Mouse (Mus musculus) heart, embryonic 15.5 days (tissue): Measurements from ENCODE around the gene Tmem191c. TPM values are rescaled to one million over a fixed set of nuclear protein-coding genes. Genes with fewer than 3 reads are reported as not detected.
A peak's percentile ranks its signal among the peaks of the same experiment; 100 is the strongest.

Experiments
- ATAC-seq: fragments of 200-750 bp; cut with Nextera tagmentation; replicated peaks from 2 replicates; pipeline ENCODE4 v1.8.0; 2017; ENCODE audit warnings: low read depth, moderate TSS enrichment; ENCODE audit not compliant: insufficient number of reproducible peaks, insufficient read depth, low FRiP score
- H3K27ac ChIP-seq: fragments of 300-500 bp; sonication (generic); 2 replicates; pipeline ENCODE4 v1.5.1; 2015; ENCODE audit warnings: mild to moderate bottlenecking, inconsistent platforms
- H3K27me3 ChIP-seq: fragments of 300-500 bp; sonication (generic); 2 replicates; pipeline ENCODE4 v1.6.1; 2015; ENCODE audit warnings: inconsistent platforms
- H3K36me3 ChIP-seq: fragments of 300-500 bp; sonication (generic); 2 replicates; pipeline ENCODE4 v1.6.1; 2015; ENCODE audit warnings: mild to moderate bottlenecking, inconsistent platforms
- H3K4me1 ChIP-seq: fragments of 300-500 bp; sonication (generic); replicated peaks from 2 replicates; pipeline ENCODE4 v1.6.1; 2015; ENCODE audit warnings: inconsistent platforms
- H3K4me2 ChIP-seq: fragments of 300-500 bp; sonication (generic); 2 replicates; pipeline ENCODE4 v1.6.1; 2015; ENCODE audit warnings: inconsistent platforms, mild to moderate bottlenecking, moderate library complexity
- H3K4me3 ChIP-seq: fragments of 300-500 bp; sonication (generic); 2 replicates; pipeline ENCODE4 v1.5.1; 2015; ENCODE audit warnings: mild to moderate bottlenecking, inconsistent platforms
- H3K9ac ChIP-seq: fragments of 300-500 bp; sonication (generic); 2 replicates; pipeline ENCODE4 v1.6.1; 2015; ENCODE audit warnings: mild to moderate bottlenecking, inconsistent platforms
- H3K9me3 ChIP-seq: fragments of 300-500 bp; sonication (generic); replicated peaks from 2 replicates; pipeline ENCODE4 v1.6.1; 2016; ENCODE audit warnings: inconsistent platforms
- WGBS: fragments of 180-500 bp; shearing (Covaris S2); methylation state at CpG from one replicate; pipeline ENCODE4 v1.1.7; 2015; ENCODE audit warnings: mixed read lengths; 5-methylcytosine and 5-hydroxymethylcytosine counted together
- polyA plus RNA-seq: library from polyadenylated mRNA; unstranded; fragments of >200 nt; fragmentation: Nextera tagmentation; extraction: Ambion mirVana; gene quantifications from 2 replicates; pipeline ENCODE4 v1.2.1, GENCODE M21; 2015

Tmem191c gene
- polyA plus RNA-seq, 1 experiment from 2014 or later: 9.2 TPM

GRCm38 (mm10) chr16:17244996-17245395, 30.9 kb upstream of the Tmem191c start:
- no peak for ATAC-seq
- H3K27me3 ChIP-seq: no peaks in the 10 kb centered on the region
- no peak overlapping the region for H3K4me2 ChIP-seq
- H3K27ac ChIP-seq: no peak overlapping the region
- H3K4me3 ChIP-seq: no peak overlapping the region
- no peaks in the 10 kb centered on the region for H3K36me3 ChIP-seq
- no peaks in the 10 kb centered on the region for H3K9me3 ChIP-seq
- WGBS: 80% methylated on average over 1 of the region's 1 CpGs
- H3K9ac ChIP-seq: no peak overlapping the region
- peaks cover 53% of the 10 kb centered on the region for H3K4me1 ChIP-seq

GRCm38 (mm10) chr16:17247727-17248126, 28.1 kb upstream of the Tmem191c start:
- Histone ChIP-seq H3K27me3 (no peaks in the 10 kb centered on the region), H3K36me3 (no peaks in the 10 kb centered on the region), H3K4me1 (peaks cover 64% of the 10 kb centered on the region), H3K9ac (no peak overlapping the region), H3K27ac (peak overlapping the region; percentile 77), H3K4me2 (no peak overlapping the region), H3K9me3 (no peaks in the 10 kb centered on the region), H3K4me3 (no peak overlapping the region)
- ATAC-seq: peak; percentile 69
- WGBS: 39% methylated on average over 4 of the region's 4 CpGs

- Histone ChIP-seq H3K27me3 (no peaks in the 10 kb centered on the region), H3K4me2 (no peak overlapping the region), H3K9ac (no peak overlapping the region), H3K9me3 (no peaks in the 10 kb centered on the region), H3K27ac (no peak overlapping the region), H3K4me3 (no peak overlapping the region), H3K36me3 (no peaks in the 10 kb centered on the region), H3K4me1 (peaks cover 68% of the 10 kb centered on the region)
- ATAC-seq: no peak
- WGBS: 29% methylated on average over 6 of the region's 6 CpGs
These were observed 26.7 kb upstream of the Tmem191c start for GRCm38 (mm10) chr16:17249135-17249534.

- no peaks in the 10 kb centered on the region for H3K27me3 ChIP-seq
- no peak overlapping the region for H3K9ac ChIP-seq
- H3K4me1 ChIP-seq: peaks cover 78% of the 10 kb centered on the region
- H3K4me3 ChIP-seq: no peak overlapping the region
- no peaks in the 10 kb centered on the region for H3K9me3 ChIP-seq
- 43% methylated on average over 3 of the region's 3 CpGs for WGBS
- H3K36me3 ChIP-seq: peaks cover 6% of the 10 kb centered on the region; the same call in 1 of the 2 replicates
- no peak for ATAC-seq
- no peak overlapping the region for H3K4me2 ChIP-seq
- no peak overlapping the region for H3K27ac ChIP-seq
These were observed 24.3 kb upstream of the Tmem191c start for GRCm38 (mm10) chr16:17251539-17251938.

- no peak overlapping the region for H3K4me2 ChIP-seq
- no peak overlapping the region for H3K9ac ChIP-seq
- H3K4me3 ChIP-seq: no peak overlapping the region
- H3K36me3 ChIP-seq: peaks cover 12% of the 10 kb centered on the region; the same call in 1 of the 2 replicates
- H3K27ac ChIP-seq: peak overlapping the region; percentile 5; the same call in 1 of the 2 replicates
- no peaks in the 10 kb centered on the region for H3K27me3 ChIP-seq
- no peak for ATAC-seq
- WGBS: 65% methylated on average over 3 of the region's 3 CpGs
- peaks cover 75% of the 10 kb centered on the region for H3K4me1 ChIP-seq
- no peaks in the 10 kb centered on the region for H3K9me3 ChIP-seq
These were observed 23.7 kb upstream of the Tmem191c start for GRCm38 (mm10) chr16:17252086-17252726.

GRCm38 (mm10) chr16:17252841-17253240, 23.0 kb upstream of the Tmem191c start:
- 62% methylated on average over 7 of the region's 7 CpGs for WGBS
- Histone ChIP-seq H3K4me3 (no peak overlapping the region), H3K36me3 (peaks cover 18% of the 10 kb centered on the region; the same call in 1 of the 2 replicates), H3K27ac (peak overlapping the region; percentile 5; the same call in 1 of the 2 replicates), H3K4me1 (peaks cover 69% of the 10 kb centered on the region), H3K27me3 (no peaks in the 10 kb centered on the region), H3K4me2 (no peak overlapping the region), H3K9ac (no peak overlapping the region), H3K9me3 (no peaks in the 10 kb centered on the region)
- no peak for ATAC-seq

- ATAC-seq: 0 out of 2 replicates have a peak, but pooled peaks have one; percentile 12
- Histone ChIP-seq H3K4me2 (peak overlapping the region; percentile 26; the same call in 1 of the 2 replicates), H3K36me3 (peaks cover 30% of the 10 kb centered on the region), H3K27ac (0 out of 2 replicates have a peak overlapping the region, but pooled peaks have one; percentile 14), H3K9me3 (no peaks in the 10 kb centered on the region), H3K4me3 (no peak overlapping the region), H3K27me3 (no peaks in the 10 kb centered on the region), H3K9ac (no peak overlapping the region), H3K4me1 (peaks cover 64% of the 10 kb centered on the region)
- WGBS: 21% methylated on average over 4 of the region's 4 CpGs
These were observed 21.8 kb upstream of the Tmem191c start for GRCm38 (mm10) chr16:17254005-17254597.

- Histone ChIP-seq H3K4me3 (no peak overlapping the region), H3K9ac (no peak overlapping the region), H3K9me3 (no peaks in the 10 kb centered on the region), H3K36me3 (peaks cover 33% of the 10 kb centered on the region), H3K4me1 (peaks cover 56% of the 10 kb centered on the region), H3K4me2 (no peak overlapping the region), H3K27ac (no peak overlapping the region), H3K27me3 (no peaks in the 10 kb centered on the region)
- 67% methylated on average over 2 of the region's 2 CpGs for WGBS
- ATAC-seq: no peak
These were observed 20.6 kb upstream of the Tmem191c start for GRCm38 (mm10) chr16:17255270-17255669.

- H3K4me2 ChIP-seq: no peak overlapping the region
- 76% methylated on average over 9 of the region's 9 CpGs for WGBS
- peaks cover 33% of the 10 kb centered on the region for H3K36me3 ChIP-seq
- H3K9ac ChIP-seq: no peak overlapping the region
- H3K4me1 ChIP-seq: peaks cover 43% of the 10 kb centered on the region
- no peak overlapping the region for H3K27ac ChIP-seq
- ATAC-seq: no peak
- H3K27me3 ChIP-seq: no peaks in the 10 kb centered on the region
- no peak overlapping the region for H3K4me3 ChIP-seq
- no peaks in the 10 kb centered on the region for H3K9me3 ChIP-seq
These were observed 18.5 kb upstream of the Tmem191c start for GRCm38 (mm10) chr16:17257359-17257821.

GRCm38 (mm10) chr16:17258917-17259316, 17.0 kb upstream of the Tmem191c start:
- H3K4me3 ChIP-seq: no peak overlapping the region
- peaks cover 33% of the 10 kb centered on the region for H3K36me3 ChIP-seq
- H3K4me2 ChIP-seq: no peak overlapping the region
- no peaks in the 10 kb centered on the region for H3K27me3 ChIP-seq
- peaks cover 29% of the 10 kb centered on the region for H3K4me1 ChIP-seq
- H3K9me3 ChIP-seq: no peaks in the 10 kb centered on the region
- H3K27ac ChIP-seq: no peak overlapping the region
- no peak overlapping the region for H3K9ac ChIP-seq
- no peak for ATAC-seq
- WGBS: 84% methylated on average over 12 of the region's 12 CpGs

GRCm38 (mm10) chr16:17261341-17261740, 14.5 kb upstream of the Tmem191c start:
- peaks cover 27% of the 10 kb centered on the region for H3K36me3 ChIP-seq
- no peak for ATAC-seq
- H3K9ac ChIP-seq: no peak overlapping the region
- no peak overlapping the region for H3K4me2 ChIP-seq
- no peak overlapping the region for H3K27ac ChIP-seq
- H3K4me3 ChIP-seq: no peak overlapping the region
- peaks cover 15% of the 10 kb centered on the region; the same call in 1 of the 2 replicates for H3K4me1 ChIP-seq
- 91% methylated on average over 1 of the region's 1 CpGs for WGBS
- no peaks in the 10 kb centered on the region for H3K27me3 ChIP-seq
- no peaks in the 10 kb centered on the region for H3K9me3 ChIP-seq
